Mouse (Mus musculus): Measurements from ENCODE around the gene Plekhb1. TPM values are rescaled to one million over a fixed set of nuclear protein-coding genes. Genes with fewer than 3 reads are reported as not detected.

The Plekhb1 gene
- total RNA-seq (2023), result not detected

GRCm38 (mm10) chr7:100662231-100662630 is at the start of gene Plekhb1:
Gene Plekhb1 (minus strand): TSS chr7:100662414.

GRCm38 (mm10) chr7:100706143-100706841 is 44.1 kb upstream of the Plekhb1 start, which contains the start of gene Fam168a:
Gene Fam168a (plus strand): TSS chr7:100706635.

GRCm38 (mm10) chr7:100608130-100608741 is 54.0 kb downstream of the Plekhb1 start, which contains the start of gene Mrpl48:
Gene Mrpl48 (minus strand): TSS chr7:100608301.

GRCm38 (mm10) chr7:100607214-100608129 is 54.7 kb downstream of the Plekhb1 start, which contains the start of gene Rab6a:
Gene Rab6a (plus strand): TSS chr7:100607410.

Other genes starting within 250 kb of the Plekhb1 start
- under 1 TPM; 0.29 to 0.44 TPM for gene Ucp3, start 189.4 kb downstream of the Plekhb1 start, total RNA-seq (2023)
- gene Ucp2, start 169.1 kb downstream of the Plekhb1 start, total RNA-seq (2023), result 1,000 to 10,000 TPM; 1,485 to 1,491 TPM
- not detected for gene Dnajb13, start 147.5 kb downstream of the Plekhb1 start, total RNA-seq (2023)
- gene Coa4, start 125.3 kb downstream of the Plekhb1 start, total RNA-seq (2023), result 10 to 100 TPM; 19.0 to 20.7 TPM
- 100 to 1,000 TPM; 109 to 125 TPM for gene Rab6a, start 55.0 kb downstream of the Plekhb1 start, total RNA-seq (2023)
- 10 to 100 TPM; 29.5 to 29.7 TPM for gene Mrpl48, start 54.1 kb downstream of the Plekhb1 start, total RNA-seq (2023)
- gene Fam168a, start 44.2 kb upstream of the Plekhb1 start, total RNA-seq (2023), result 10 to 100 TPM; 35.8 to 38.2 TPM
- gene Relt, start 201.0 kb upstream of the Plekhb1 start, total RNA-seq (2023), result 10 to 100 TPM; 86.9 to 89.3 TPM